Mouse (Mus musculus) lung, embryonic 14.5 days (tissue): ENCODE measurements at regions not wholly inside any gene's neighbourhood (a gene's known extent, or its start where the extent isn't known, plus 50 kb on each side); places are given as distances from the start of the nearest gene placed in this dataset.

ENCODE experiments used
- ATAC-seq: fragments of 200-750 bp; cut with Nextera tagmentation; 2 replicates; pipeline ENCODE4 v1.8.0; 2017; ENCODE audit warnings: mild to moderate bottlenecking, moderate TSS enrichment, moderate library complexity; ENCODE audit not compliant: insufficient read depth
- DNase-seq: peaks from one replicate; pipeline ENCODE4 v3.0.0-alpha.2; 2015
- H3K27ac ChIP-seq: fragments of 300-500 bp; sonication (generic); 2 replicates; pipeline ENCODE4 v1.5.1; 2014; ENCODE audit warnings: low read depth, mild to moderate bottlenecking, moderate library complexity
- H3K27me3 ChIP-seq: fragments of 300-500 bp; sonication (generic); 2 replicates; pipeline ENCODE4 v1.6.1; 2014; ENCODE audit warnings: low read length, control low read depth; ENCODE audit not compliant: insufficient read depth
- H3K36me3 ChIP-seq: fragments of 300-500 bp; sonication (generic); 2 replicates; pipeline ENCODE4 v1.6.1; 2014; ENCODE audit warnings: control low read depth; ENCODE audit not compliant: insufficient read depth
- H3K4me1 ChIP-seq: fragments of 300-500 bp; sonication (generic); 2 replicates; pipeline ENCODE4 v1.6.1; 2014; ENCODE audit warnings: antibody characterized with exemption, control low read depth; ENCODE audit not compliant: insufficient read depth
- H3K4me2 ChIP-seq: fragments of 300-500 bp; sonication (generic); 2 replicates; pipeline ENCODE4 v1.6.1; 2014; ENCODE audit warnings: mild to moderate bottlenecking
- H3K4me3 ChIP-seq: fragments of 300-500 bp; sonication (generic); 2 replicates; pipeline ENCODE4 v1.5.1; 2014; ENCODE audit warnings: low read depth, low read length
- H3K9ac ChIP-seq: fragments of 300-500 bp; sonication (generic); 2 replicates; pipeline ENCODE4 v1.6.1; 2014
- H3K9me3 ChIP-seq: fragments of 300-500 bp; sonication (generic); 2 replicates; pipeline ENCODE4 v1.6.1; 2016; ENCODE audit warnings: low read depth, low read length, control low read depth
- CTCF ChIP-seq: IDR thresholded peaks from 2 replicates; pipeline ENCODE4 v1.5.1; 2016; ENCODE audit warnings: antibody characterized with exemption, low read depth
- WGBS: fragments of 180-500 bp; shearing (Covaris S2); extraction: QIAGEN DNeasy Blood & Tissue Kit; methylation state at CpG from one replicate; pipeline ENCODE4 v1.1.7; 2014; 5-methylcytosine and 5-hydroxymethylcytosine counted together

DNA sequence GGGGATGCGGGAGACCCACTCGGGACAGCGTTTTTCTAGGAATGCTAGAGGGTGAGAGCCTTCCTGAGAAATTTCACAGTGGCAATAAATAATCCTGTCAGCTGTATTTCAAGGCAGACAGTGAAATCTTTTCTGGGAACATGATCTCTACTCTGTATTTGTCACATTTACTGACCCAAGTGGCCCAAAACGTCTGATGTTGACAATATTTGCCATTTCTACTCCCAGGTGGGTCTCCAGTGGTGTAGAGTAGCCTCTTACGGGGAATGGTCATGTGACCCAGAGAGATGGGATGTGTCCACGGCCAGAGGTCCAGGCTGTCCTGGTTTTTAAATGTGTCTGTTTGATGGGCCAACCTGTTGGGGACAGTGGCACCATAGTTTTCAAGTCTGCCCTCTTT lies 183.5 kb downstream of the Pten start:
- H3K9me3 ChIP-seq, result no peaks in the 10 kb centered on the region
- H3K4me1 ChIP-seq, result no peaks in the 10 kb centered on the region
- WGBS, result 59% methylated on average over 6 of the region's 6 CpGs

GRCm38 (mm10) chr19:32943594-32944230 lies 186.4 kb downstream of the Pten start:
- H3K4me1 ChIP-seq, result no peaks in the 10 kb centered on the region
- no peak for DNase-seq
- no peak overlapping the region for H3K9ac ChIP-seq
- H3K27me3 ChIP-seq, result no peaks in the 10 kb centered on the region
- TF ChIP-seq CTCF, result no peak
- no peak overlapping the region for H3K27ac ChIP-seq
- ATAC-seq, result no peak
- no peaks in the 10 kb centered on the region for H3K36me3 ChIP-seq
- no peak overlapping the region for H3K4me3 ChIP-seq
- WGBS, result 63% methylated on average over 2 of the region's 2 CpGs
- no peaks in the 10 kb centered on the region for H3K9me3 ChIP-seq
- no peak overlapping the region for H3K4me2 ChIP-seq

More for the DNA sequence above, 183.5 kb downstream of the Pten start:
- H3K27ac ChIP-seq, result no peak overlapping the region
- H3K36me3 ChIP-seq, result no peaks in the 10 kb centered on the region
- TF ChIP-seq CTCF, result no peak
- no peak for DNase-seq
- no peak overlapping the region for H3K4me3 ChIP-seq
- H3K9ac ChIP-seq, result no peak overlapping the region
- ATAC-seq, result no peak
- no peak overlapping the region for H3K4me2 ChIP-seq
- no peaks in the 10 kb centered on the region for H3K27me3 ChIP-seq

- TF ChIP-seq CTCF, result no peak
- no peaks in the 10 kb centered on the region for H3K27me3 ChIP-seq
- no peak for ATAC-seq
- 70% methylated on average over 12 of the region's 12 CpGs for WGBS
- no peak for DNase-seq
- no peaks in the 10 kb centered on the region for H3K36me3 ChIP-seq
- H3K4me1 ChIP-seq, result no peaks in the 10 kb centered on the region
- no peak overlapping the region for H3K9ac ChIP-seq
- no peak overlapping the region for H3K27ac ChIP-seq
- no peak overlapping the region for H3K4me3 ChIP-seq
- H3K9me3 ChIP-seq, result no peaks in the 10 kb centered on the region
- no peak overlapping the region for H3K4me2 ChIP-seq
These were observed 190.0 kb downstream of the Pten start for GRCm38 (mm10) chr19:32947081-32947855.

GRCm38 (mm10) chr19:32950252-32950651 lies 193.0 kb downstream of the Pten start:
- DNase-seq (peak; percentile 6), ATAC-seq (no peak)
- Histone ChIP-seq H3K36me3 (no peaks in the 10 kb centered on the region), H3K4me1 (no peaks in the 10 kb centered on the region), H3K9ac (no peak overlapping the region), H3K27ac (no peak overlapping the region), H3K4me2 (no peak overlapping the region), H3K9me3 (no peaks in the 10 kb centered on the region), H3K4me3 (no peak overlapping the region), H3K27me3 (no peaks in the 10 kb centered on the region)
- no peak for TF ChIP-seq CTCF
- 60% methylated on average over 3 of the region's 3 CpGs for WGBS

DNA sequence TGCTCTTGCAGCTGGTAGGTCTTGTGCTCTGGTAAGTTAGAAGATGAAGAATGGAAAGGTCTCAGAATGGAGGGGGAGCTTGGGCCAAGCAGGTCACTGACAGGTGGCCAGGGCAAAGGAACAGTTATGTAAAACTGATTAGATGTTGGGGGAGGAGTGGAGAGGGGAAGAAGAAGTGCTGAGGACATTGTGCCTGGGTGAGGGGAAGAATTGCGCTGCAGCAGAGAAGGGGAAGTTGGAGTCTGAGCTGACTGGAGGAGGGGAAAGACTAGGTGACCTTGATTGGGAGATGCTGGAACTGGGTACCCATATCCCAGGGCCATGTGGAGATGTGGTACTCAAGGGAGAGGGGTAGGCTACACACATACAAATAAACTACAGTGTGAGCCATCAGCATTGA lies 193.5 kb downstream of the Pten start:
- WGBS, result 94% methylated on average over 1 of the region's 1 CpGs
- Histone ChIP-seq H3K9me3 (no peaks in the 10 kb centered on the region), H3K4me1 (no peaks in the 10 kb centered on the region), H3K9ac (no peak overlapping the region), H3K36me3 (no peaks in the 10 kb centered on the region), H3K4me2 (no peak overlapping the region), H3K4me3 (no peak overlapping the region), H3K27ac (no peak overlapping the region), H3K27me3 (no peaks in the 10 kb centered on the region)
- TF ChIP-seq CTCF, result no peak
- DNase-seq (no peak), ATAC-seq (no peak)

- Histone ChIP-seq H3K27me3 (no peaks in the 10 kb centered on the region), H3K4me2 (no peak overlapping the region), H3K4me3 (no peak overlapping the region), H3K36me3 (no peaks in the 10 kb centered on the region), H3K9ac (no peak overlapping the region), H3K4me1 (no peaks in the 10 kb centered on the region), H3K27ac (no peak overlapping the region), H3K9me3 (no peaks in the 10 kb centered on the region)
- no peak for DNase-seq
- ATAC-seq, result no peak
- 86% methylated on average over 4 of the region's 4 CpGs for WGBS
- no peak for TF ChIP-seq CTCF
These were observed 195.1 kb downstream of the Pten start for GRCm38 (mm10) chr19:32952425-32952824.

DNA sequence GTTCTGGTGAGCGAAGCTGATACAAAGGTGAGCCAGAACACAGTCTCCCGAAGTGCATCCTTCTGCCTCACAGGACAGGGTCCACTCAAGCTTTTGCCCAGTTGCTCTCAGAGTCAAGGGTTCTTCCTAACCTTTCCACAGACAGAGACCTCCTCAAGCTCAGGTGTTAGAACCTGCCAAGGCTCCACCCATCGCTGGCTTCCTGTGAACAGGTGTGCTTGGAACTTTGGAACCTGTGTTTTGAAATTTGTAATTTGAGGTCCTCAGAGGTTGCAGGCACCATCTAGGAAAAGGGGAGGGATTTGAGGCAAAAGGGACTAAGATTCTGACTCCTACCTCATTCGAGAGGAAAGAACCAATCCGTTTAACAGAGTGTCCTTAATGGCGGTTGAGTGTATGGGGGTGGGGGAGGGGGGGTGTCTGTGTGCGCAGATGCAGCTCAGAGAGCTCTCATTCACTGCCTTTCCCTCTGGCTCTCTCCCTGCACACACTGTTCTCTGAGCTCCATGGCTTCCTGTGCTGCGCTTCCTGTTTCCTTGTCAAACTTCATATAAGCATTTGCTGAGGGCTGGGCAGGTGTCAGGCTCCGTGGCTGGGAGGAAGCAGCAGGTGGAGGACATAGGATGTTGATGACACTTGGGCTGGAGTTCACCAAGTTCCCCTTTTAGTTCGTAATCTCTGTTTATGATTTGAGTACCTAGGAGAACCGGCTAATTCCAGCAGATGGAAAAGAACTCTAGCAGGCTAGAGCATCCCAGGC lies 195.8 kb downstream of the Pten start:
- DNase-seq (peak; percentile 34), ATAC-seq (peak; percentile 36; the same call in 1 of the 2 replicates)
- no peak for TF ChIP-seq CTCF

More for the DNA sequence above, 195.8 kb downstream of the Pten start:
- Histone ChIP-seq H3K27me3 (no peaks in the 10 kb centered on the region), H3K27ac (no peak overlapping the region), H3K4me3 (no peak overlapping the region), H3K9me3 (no peaks in the 10 kb centered on the region), H3K36me3 (no peaks in the 10 kb centered on the region), H3K4me2 (no peak overlapping the region), H3K9ac (no peak overlapping the region), H3K4me1 (no peaks in the 10 kb centered on the region)
- WGBS, result 50% methylated on average over 11 of the region's 11 CpGs
